Mouse (Mus musculus) liver, embryonic 12.5 days (tissue): ENCODE measurements around the gene Rbm19. TPM values are rescaled to one million over a fixed set of nuclear protein-coding genes. Genes with fewer than 3 reads are reported as not detected.

Source experiments
- ATAC-seq: fragments of 200-750 bp; cut with Nextera tagmentation; 2 replicates; pipeline ENCODE4 v1.8.0; 2017; ENCODE audit warnings: moderate number of reproducible peaks, mild to moderate bottlenecking, moderate library complexity
- H3K27ac ChIP-seq: fragments of 300-500 bp; sonication (generic); 2 replicates; pipeline ENCODE4 v1.5.1; 2016; ENCODE audit warnings: mild to moderate bottlenecking
- H3K27me3 ChIP-seq: fragments of 300-500 bp; sonication (generic); replicated peaks from 2 replicates; pipeline ENCODE4 v1.6.1; 2016; ENCODE audit warnings: mild to moderate bottlenecking, moderate library complexity
- H3K36me3 ChIP-seq: fragments of 300-500 bp; sonication (generic); 2 replicates; pipeline ENCODE4 v1.6.1; 2016; ENCODE audit warnings: mild to moderate bottlenecking, moderate library complexity
- H3K4me1 ChIP-seq: fragments of 300-500 bp; sonication (generic); 2 replicates; pipeline ENCODE4 v1.6.1; 2016
- H3K4me2 ChIP-seq: fragments of 300-500 bp; sonication (generic); 2 replicates; pipeline ENCODE4 v1.6.1; 2016; ENCODE audit warnings: mild to moderate bottlenecking, moderate library complexity
- H3K4me3 ChIP-seq: fragments of 300-500 bp; sonication (generic); 2 replicates; pipeline ENCODE4 v1.5.1; 2016; ENCODE audit warnings: mild to moderate bottlenecking, moderate library complexity
- H3K9ac ChIP-seq: fragments of 300-500 bp; sonication (generic); 2 replicates; pipeline ENCODE4 v1.6.1; 2016; ENCODE audit warnings: mild to moderate bottlenecking, moderate library complexity
- H3K9me3 ChIP-seq: fragments of 300-500 bp; sonication (generic); replicated peaks from 2 replicates; pipeline ENCODE4 v1.6.1; 2016; ENCODE audit warnings: mild to moderate bottlenecking, moderate library complexity
- WGBS: fragments of 180-500 bp; shearing (Covaris S2); methylation state at CpG from one replicate; pipeline ENCODE4 v1.1.7; 2016; ENCODE audit not compliant: insufficient replicate concordance; 5-methylcytosine and 5-hydroxymethylcytosine counted together
- polyA plus RNA-seq: library from polyadenylated mRNA; unstranded; fragments of >200 nt; fragmentation: Nextera tagmentation; extraction: Ambion mirVana; gene quantifications from 2 replicates; pipeline ENCODE4 v1.2.1, GENCODE M21; 2016

Rbm19 gene
- polyA plus RNA-seq, 1 experiment from 2014 or later, result 30.2 TPM

- Histone ChIP-seq H3K9ac (peak overlapping the region; percentile 73), H3K4me3 (peak overlapping the region; percentile 44), H3K4me2 (peak overlapping the region; percentile 82), H3K27me3 (no peaks in the 10 kb centered on the region), H3K4me1 (peaks cover 90% of the 10 kb centered on the region), H3K27ac (peak overlapping the region; percentile 97), H3K36me3 (peaks cover 63% of the 10 kb centered on the region), H3K9me3 (no peaks in the 10 kb centered on the region)
- WGBS, result 19% methylated on average over 3 of the region's 3 CpGs
- peak; percentile 59 for ATAC-seq
Observed at GRCm38 (mm10) chr5:120135823-120136222, 19.6 kb downstream of the Rbm19 start.

GRCm38 (mm10) chr5:120136236-120136675, 20.0 kb downstream of the Rbm19 start:
- peak; percentile 87 for ATAC-seq
- H3K4me1 ChIP-seq, result peaks cover 85% of the 10 kb centered on the region
- H3K36me3 ChIP-seq, result peaks cover 63% of the 10 kb centered on the region
- peak overlapping the region; percentile 82 for H3K4me2 ChIP-seq
- peak overlapping the region; percentile 97 for H3K27ac ChIP-seq
- no peaks in the 10 kb centered on the region for H3K27me3 ChIP-seq
- H3K9ac ChIP-seq, result peak overlapping the region; percentile 73
- H3K9me3 ChIP-seq, result no peaks in the 10 kb centered on the region
- 11% methylated on average over 10 of the region's 10 CpGs for WGBS
- peak overlapping the region; percentile 44 for H3K4me3 ChIP-seq

- H3K27ac ChIP-seq, result peak overlapping the region; percentile 97
- H3K4me1 ChIP-seq, result peaks cover 77% of the 10 kb centered on the region
- peaks cover 64% of the 10 kb centered on the region for H3K36me3 ChIP-seq
- peak overlapping the region; percentile 44 for H3K4me3 ChIP-seq
- peak overlapping the region; percentile 73 for H3K9ac ChIP-seq
- H3K4me2 ChIP-seq, result peak overlapping the region; percentile 82
- WGBS, result 56% methylated on average over 5 of the region's 5 CpGs
- H3K9me3 ChIP-seq, result no peaks in the 10 kb centered on the region
- no peaks in the 10 kb centered on the region for H3K27me3 ChIP-seq
- ATAC-seq, result peak; percentile 56
Observed at GRCm38 (mm10) chr5:120137038-120137437, 20.8 kb downstream of the Rbm19 start.

GRCm38 (mm10) chr5:120137846-120138245, 21.6 kb downstream of the Rbm19 start:
- Histone ChIP-seq H3K4me3 (peak overlapping the region; percentile 44), H3K27ac (peak overlapping the region; percentile 97), H3K9ac (peak overlapping the region; percentile 69), H3K4me1 (peaks cover 69% of the 10 kb centered on the region), H3K9me3 (no peaks in the 10 kb centered on the region), H3K36me3 (peaks cover 63% of the 10 kb centered on the region), H3K4me2 (peak overlapping the region; percentile 82), H3K27me3 (no peaks in the 10 kb centered on the region)
- no peak for ATAC-seq
- WGBS, result 84% methylated on average over 1 of the region's 1 CpGs

- Histone ChIP-seq H3K4me3 (peak overlapping the region; percentile 44), H3K4me2 (peak overlapping the region; percentile 82), H3K36me3 (peaks cover 63% of the 10 kb centered on the region), H3K4me1 (peaks cover 64% of the 10 kb centered on the region), H3K9me3 (no peaks in the 10 kb centered on the region), H3K27me3 (no peaks in the 10 kb centered on the region), H3K27ac (peak overlapping the region; percentile 97), H3K9ac (peak overlapping the region; percentile 69)
- ATAC-seq, result no peak
- WGBS, result 67% methylated on average over 3 of the region's 3 CpGs
Observed at GRCm38 (mm10) chr5:120138406-120138805, 22.1 kb downstream of the Rbm19 start.

- Histone ChIP-seq H3K36me3 (peaks cover 66% of the 10 kb centered on the region), H3K4me1 (peaks cover 59% of the 10 kb centered on the region), H3K27me3 (no peaks in the 10 kb centered on the region), H3K9ac (peak overlapping the region; percentile 69), H3K4me3 (peak overlapping the region; percentile 44), H3K4me2 (peak overlapping the region; percentile 82), H3K27ac (peak overlapping the region; percentile 97), H3K9me3 (no peaks in the 10 kb centered on the region)
- ATAC-seq, result peak; percentile 19
- 62% methylated on average over 8 of the region's 8 CpGs for WGBS
Observed at GRCm38 (mm10) chr5:120139224-120139623, 23.0 kb downstream of the Rbm19 start.

GRCm38 (mm10) chr5:120143941-120144340, 27.7 kb downstream of the Rbm19 start:
- no peaks in the 10 kb centered on the region for H3K9me3 ChIP-seq
- no peak overlapping the region for H3K4me3 ChIP-seq
- H3K27ac ChIP-seq, result no peak overlapping the region
- H3K9ac ChIP-seq, result no peak overlapping the region; the same call in 1 of the 2 replicates
- H3K4me1 ChIP-seq, result peaks cover 16% of the 10 kb centered on the region
- ATAC-seq, result no peak
- no peak overlapping the region for H3K4me2 ChIP-seq
- WGBS, result 53% methylated on average over 7 of the region's 7 CpGs
- H3K27me3 ChIP-seq, result no peaks in the 10 kb centered on the region
- H3K36me3 ChIP-seq, result peaks cover 92% of the 10 kb centered on the region

GRCm38 (mm10) chr5:120145371-120146050, 29.2 kb downstream of the Rbm19 start:
- ATAC-seq, result no peak
- Histone ChIP-seq H3K9ac (no peak overlapping the region), H3K27ac (no peak overlapping the region), H3K4me2 (no peak overlapping the region), H3K9me3 (no peaks in the 10 kb centered on the region), H3K36me3 (peaks cover 97% of the 10 kb centered on the region), H3K27me3 (no peaks in the 10 kb centered on the region), H3K4me3 (no peak overlapping the region), H3K4me1 (peaks cover 7% of the 10 kb centered on the region)
- WGBS, result 82% methylated on average over 19 of the region's 19 CpGs

- Histone ChIP-seq H3K27ac (no peak overlapping the region), H3K9me3 (no peaks in the 10 kb centered on the region), H3K4me1 (peaks cover 7% of the 10 kb centered on the region), H3K4me3 (no peak overlapping the region), H3K27me3 (no peaks in the 10 kb centered on the region), H3K9ac (no peak overlapping the region), H3K4me2 (no peak overlapping the region), H3K36me3 (peaks cover 97% of the 10 kb centered on the region)
- ATAC-seq, result no peak
- 76% methylated on average over 11 of the region's 11 CpGs for WGBS
Observed at GRCm38 (mm10) chr5:120146051-120146385, 29.8 kb downstream of the Rbm19 start.

- Histone ChIP-seq H3K9me3 (no peaks in the 10 kb centered on the region), H3K27ac (no peak overlapping the region), H3K36me3 (peaks cover 95% of the 10 kb centered on the region), H3K4me3 (no peak overlapping the region), H3K4me2 (no peak overlapping the region), H3K9ac (no peak overlapping the region), H3K27me3 (no peaks in the 10 kb centered on the region), H3K4me1 (peaks cover 7% of the 10 kb centered on the region)
- WGBS, result 70% methylated on average over 3 of the region's 3 CpGs
- no peak for ATAC-seq
Observed at GRCm38 (mm10) chr5:120146909-120147308, 30.6 kb downstream of the Rbm19 start.

- no peaks in the 10 kb centered on the region for H3K9me3 ChIP-seq
- H3K4me1 ChIP-seq, result peaks cover 7% of the 10 kb centered on the region
- no peak overlapping the region for H3K27ac ChIP-seq
- WGBS, result 83% methylated on average over 9 of the region's 9 CpGs
- ATAC-seq, result no peak
- peaks cover 94% of the 10 kb centered on the region for H3K36me3 ChIP-seq
- H3K4me2 ChIP-seq, result no peak overlapping the region
- H3K27me3 ChIP-seq, result no peaks in the 10 kb centered on the region
- no peak overlapping the region for H3K4me3 ChIP-seq
- H3K9ac ChIP-seq, result no peak overlapping the region
Observed at GRCm38 (mm10) chr5:120148246-120148645, 32.0 kb downstream of the Rbm19 start.

- Histone ChIP-seq H3K4me2 (no peak overlapping the region), H3K36me3 (peaks cover 75% of the 10 kb centered on the region), H3K4me3 (no peak overlapping the region), H3K4me1 (peaks cover 5% of the 10 kb centered on the region; the same call in 1 of the 2 replicates), H3K9me3 (no peaks in the 10 kb centered on the region), H3K27ac (no peak overlapping the region), H3K27me3 (no peaks in the 10 kb centered on the region), H3K9ac (no peak overlapping the region)
- ATAC-seq, result no peak
- 66% methylated on average over 4 of the region's 4 CpGs for WGBS
Observed at GRCm38 (mm10) chr5:120151145-120151544, 34.9 kb downstream of the Rbm19 start.
